ENCODE assay signal across 14 mouse cellular contexts in genomic region chr6:108824816-108825545, GRCm38 (mm10). TPM values are rescaled to one million over a fixed set of nuclear protein-coding genes. Genes with fewer than 3 reads are reported as not detected.
DNase-seq lines count a peak whose midpoint lies in the region; ATAC-seq and TF ChIP-seq lines count a peak whose summit lies in the region.
"Had no signal": no experiment of that assay in that cellular context is flagged by ENCODE, and none has a peak within 500 bp of the region (broad histone marks: within the 10 kb centered on the region; RNA-seq: fewer than 3 reads in every experiment).

No protein-coding gene starts in this region.

- H3K27ac ChIP-seq in lung, embryonic 14.5 days (ENCODE audit: low read depth): no peak overlapping the region
- peak overlapping the region; percentile 66 for H3K27ac ChIP-seq in CH12.LX (ENCODE audit: insufficient read depth, low read depth)
- H3K27ac ChIP-seq in brown adipose tissue, adult 24 weeks (replicated peaks; ENCODE audit: low read depth, low read length): peak overlapping the region; percentile 29; the same call in 1 of the 2 replicates
- H3K27ac ChIP-seq in intestine, embryonic 15.5 days: no peak overlapping the region
- H3K27ac ChIP-seq: limb, embryonic 13.5 days; midbrain, embryonic 10.5 days had no signal

- no peak for TF ChIP-seq RAD21 in CH12.LX (IDR thresholded peaks at IDR 0.05; ENCODE audit: low read depth, low read length)

- no peak; the same call in 1 of the 2 replicates for TF ChIP-seq EP300 in CH12.LX (IDR thresholded peaks at IDR 0.05; ENCODE audit: low read length)

- peak; percentile 13 for DNase-seq in lung, embryonic 14.5 days
- DNase-seq in lung, adult 2 months: no peak
- DNase-seq in CH12.LX (ENCODE audit: extremely low read depth): no peak
- no peak for DNase-seq in cerebellum, postnatal 25 days
- DNase-seq: adrenal gland, postnatal 14 days; cerebellum, adult 11 months; kidney, postnatal 25 days; thymus, postnatal 14 days had no signal

- no peak overlapping the region for H3K4me2 ChIP-seq in lung, embryonic 14.5 days
- peak overlapping the region; percentile 50; the same call in 1 of the 2 replicates for H3K4me2 ChIP-seq in CH12.LX (ENCODE audit: insufficient read depth, low read depth, poor library complexity, severe bottlenecking)
- no peak overlapping the region for H3K4me2 ChIP-seq in intestine, embryonic 15.5 days (replicated peaks)
- H3K4me2 ChIP-seq: limb, embryonic 13.5 days had no signal

- no peak for TF ChIP-seq POLR2A in lung, adult 2 months (IDR thresholded peaks at IDR 0.05; ENCODE audit: borderline replicate concordance, extremely low read depth, low read depth, low read length)
- TF ChIP-seq POLR2A in CH12.LX (IDR thresholded peaks at IDR 0.05; ENCODE audit: low read depth, low read length): no peak

- no peak for TF ChIP-seq CTCF in lung, embryonic 14.5 days (IDR thresholded peaks at IDR 0.05; ENCODE audit: low read depth)
- no peak for TF ChIP-seq CTCF in lung, adult 2 months (IDR thresholded peaks at IDR 0.05; ENCODE audit: insufficient read depth, low read length)
- no peak for TF ChIP-seq CTCF in CH12.LX (conservative IDR thresholded peaks at IDR 0.05 in 1 of 2, IDR thresholded peaks at IDR 0.05 in 1 of 2; ENCODE audit: low read depth in 2 of 2, low read length in 2 of 2)

- H3K9me3 ChIP-seq in lung, embryonic 14.5 days (ENCODE audit: low read depth, low read length): no peaks in the 10 kb centered on the region
- H3K9me3 ChIP-seq in CH12.LX (replicated peaks; ENCODE audit: low read length): no peaks in the 10 kb centered on the region
- H3K9me3 ChIP-seq in intestine, embryonic 15.5 days: no peaks in the 10 kb centered on the region
- H3K9me3 ChIP-seq: limb, embryonic 13.5 days; midbrain, embryonic 10.5 days had no signal

- no peaks in the 10 kb centered on the region for H3K27me3 ChIP-seq in lung, embryonic 14.5 days (ENCODE audit: insufficient read depth, low read length)
- H3K27me3 ChIP-seq in CH12.LX (replicated peaks): no peaks in the 10 kb centered on the region
- H3K27me3 ChIP-seq in intestine, embryonic 15.5 days (replicated peaks): no peaks in the 10 kb centered on the region
- H3K27me3 ChIP-seq: limb, embryonic 13.5 days had no signal

- H3K4me3 ChIP-seq in lung, embryonic 14.5 days (ENCODE audit: low read depth, low read length): no peak overlapping the region
- H3K4me3 ChIP-seq in lung, adult 2 months (replicated peaks; ENCODE audit: extremely low read depth, low read depth, low read length): no peak overlapping the region
- no peak overlapping the region for H3K4me3 ChIP-seq in CH12.LX (replicated peaks in 1 of 3; ENCODE audit: low read depth in 2 of 3, low read length in 2 of 3, poor library complexity in 1 of 3)
- no peak overlapping the region for H3K4me3 ChIP-seq in brown adipose tissue, adult 24 weeks (ENCODE audit: insufficient read depth, low read depth, low read length)
- no peak overlapping the region for H3K4me3 ChIP-seq in intestine, embryonic 15.5 days (replicated peaks)
- H3K4me3 ChIP-seq: limb, embryonic 13.5 days; midbrain, embryonic 10.5 days had no signal

- H3K79me2 ChIP-seq in CH12.LX (replicated peaks; ENCODE audit: control insufficient read depth, extremely low read depth, insufficient read depth, poor library complexity, severe bottlenecking): peaks cover 15% of the 10 kb centered on the region

- peaks cover 36% of the 10 kb centered on the region for H3K36me3 ChIP-seq in lung, embryonic 14.5 days (ENCODE audit: insufficient read depth)
- peaks cover 35 to 45% of the 10 kb centered on the region in 2 experiments for H3K36me3 ChIP-seq in CH12.LX (replicated peaks in 1 of 2; ENCODE audit: control insufficient read depth in 1 of 2, insufficient read depth in 1 of 2, low read length in 1 of 2)
- no peaks in the 10 kb centered on the region; the same call in 1 of the 2 replicates for H3K36me3 ChIP-seq in intestine, embryonic 15.5 days

- in situ Hi-C loops in CH12.LX (cut with MboI; ENCODE audit: low pct_ligation_motif_present, low pct_unique_long_range_greater_than_20kb, low sequenced_read_pairs): no loop called here

- peaks cover 4% of the 10 kb centered on the region; the same call in 1 of the 2 replicates for H3K4me1 ChIP-seq in lung, embryonic 14.5 days (ENCODE audit: insufficient read depth)
- H3K4me1 ChIP-seq in lung, adult 2 months (ENCODE audit: control insufficient read depth, insufficient read depth, low read length): peaks cover 11% of the 10 kb centered on the region
- H3K4me1 ChIP-seq in CH12.LX (ENCODE audit: control insufficient read depth in 1 of 2, insufficient read depth in 2 of 2): peaks cover 2 to 33% of the 10 kb centered on the region in 2 experiments; a peak in 3 of 4 replicates
- no peaks in the 10 kb centered on the region for H3K4me1 ChIP-seq in brown adipose tissue, adult 24 weeks (ENCODE audit: control insufficient read depth, insufficient read depth, insufficient read length, low read length)
- H3K4me1 ChIP-seq in intestine, embryonic 15.5 days (replicated peaks): peaks cover 6% of the 10 kb centered on the region

- dilution Hi-C loops in CH12.LX (cut with MboI; ENCODE audit: extremely low pct_ligation_motif_present, extremely low pct_unique_long_range_greater_than_20kb, low sequenced_read_pairs): no loop called here

- 59% methylated on average over 7 of the region's 7 CpGs for WGBS in lung, embryonic 14.5 days
- 20% methylated on average over 7 of the region's 7 CpGs for WGBS in lung, adult 2 months
- WGBS in intestine, embryonic 15.5 days: 77% methylated on average over 7 of the region's 7 CpGs

- no peak for ATAC-seq in lung, embryonic 14.5 days (ENCODE audit: insufficient read depth)
- ATAC-seq in megakaryocyte progenitor cell, adult 5-6 weeks (replicated peaks; ENCODE audit: poor library complexity): peak; percentile 32
- ATAC-seq in intestine, embryonic 15.5 days: no peak
- ATAC-seq: intestine, embryonic 16.5 days had no signal

- no peak overlapping the region for H3K9ac ChIP-seq in lung, embryonic 14.5 days
- no peak overlapping the region for H3K9ac ChIP-seq in CH12.LX (ENCODE audit: insufficient read depth, low read depth)
- no peak overlapping the region for H3K9ac ChIP-seq in intestine, embryonic 15.5 days
- H3K9ac ChIP-seq: limb, embryonic 13.5 days had no signal

TF ChIP-seq in CH12.LX, 34 proteins besides CTCF, POLR2A, EP300 and RAD21:
- TF ChIP-seq KAT2A (IDR thresholded peaks at IDR 0.05; ENCODE audit: insufficient replicate concordance, low read length): no peak
- TF ChIP-seq ZMIZ1 (IDR thresholded peaks at IDR 0.05; ENCODE audit: low read depth, low read length): no peak
- no peak for TF ChIP-seq ZNF384 (IDR thresholded peaks at IDR 0.05; ENCODE audit: low read depth, low read length)
- peak; percentile 32; the same call in 1 of the 2 replicates for TF ChIP-seq TCF12 (IDR thresholded peaks at IDR 0.05; ENCODE audit: low read depth, low read length)
- 0 out of 2 replicates have a peak, but pooled peaks have one; percentile 19 for TF ChIP-seq POLR2AphosphoS2 (IDR thresholded peaks at IDR 0.05; ENCODE audit: low read depth, low read length)
- no peak for TF ChIP-seq NELFE (IDR thresholded peaks at IDR 0.05; ENCODE audit: low read depth, low read length)
- peak; percentile 77 for TF ChIP-seq BHLHE40 (IDR thresholded peaks at IDR 0.05; ENCODE audit: low read depth, low read length)
- no peak for TF ChIP-seq ZKSCAN1 (IDR thresholded peaks at IDR 0.05; ENCODE audit: borderline replicate concordance, low read depth, low read length)
- no peak for TF ChIP-seq JUN (IDR thresholded peaks at IDR 0.05; ENCODE audit: insufficient read depth, low read depth, low read length)
- peak; percentile 65 for TF ChIP-seq ETS1 (conservative IDR thresholded peaks at IDR 0.05; ENCODE audit: low read depth, low read length)
- TF ChIP-seq MEF2A (IDR thresholded peaks at IDR 0.05; ENCODE audit: borderline replicate concordance, low read depth, low read length): 0 out of 2 replicates have a peak, but pooled peaks have one; percentile 42

RNA-seq across cellular contexts. Expression of gene Edem1, which starts 3.5 kb away (rescaled TPM):
- 36.4 and 41.5 TPM in 2 replicates for polyA plus RNA-seq in lung, embryonic 14.5 days (2014; fragmentation: Nextera tagmentation; extraction: Ambion mirVana)
- 18.4 and 18.5 TPM in 2 replicates for polyA plus RNA-seq in lung, adult 2 months (2012; rRNA removed)
- total RNA-seq in CH12.LX (2012; rRNA removed): 70.9 and 100 TPM in 2 replicates
- total RNA-seq in CH12.LX (2014; rRNA removed): 186 and 216 TPM in 2 replicates
- 157 and 163 TPM in 2 replicates for polyA plus RNA-seq in CH12.LX (2012; ENCODE audit: insufficient read length, low read depth)
- polyA plus RNA-seq in brown adipose tissue, adult 24 weeks (2012; ENCODE audit: insufficient read depth, insufficient read length, missing spikeins): 25.6 and 41.9 TPM in 2 replicates
- 91.7 and 103 TPM in 2 replicates for total RNA-seq in megakaryocyte progenitor cell, adult 5-6 weeks (2015)
- total RNA-seq in megakaryocyte progenitor cell, adult 5-6 weeks (2017): 55.6 and 63.2 TPM in 2 replicates
- polyA plus RNA-seq in intestine, embryonic 15.5 days (2015; fragmentation: Nextera tagmentation; extraction: Ambion mirVana): 44.7 and 53.2 TPM in 2 replicates

RNA-seq across cellular contexts. Expression of gene Arl8b, which starts 42.1 kb away (rescaled TPM):
- polyA plus RNA-seq in lung, embryonic 14.5 days (2014; fragmentation: Nextera tagmentation; extraction: Ambion mirVana): 77.9 and 79.6 TPM in 2 replicates
- 14.5 and 19.4 TPM in 2 replicates for polyA plus RNA-seq in lung, adult 2 months (2012; rRNA removed)
- total RNA-seq in CH12.LX (2012; rRNA removed) (47.8 and 63.3 TPM in 2 replicates), CH12.LX (2014; rRNA removed) (170 and 197 TPM in 2 replicates)
- 125 and 141 TPM in 2 replicates for polyA plus RNA-seq in CH12.LX (2012; ENCODE audit: insufficient read length, low read depth)
- 66.3 and 96.4 TPM in 2 replicates for polyA plus RNA-seq in brown adipose tissue, adult 24 weeks (2012; ENCODE audit: insufficient read depth, insufficient read length, missing spikeins)
- 224 and 271 TPM in 2 replicates for total RNA-seq in megakaryocyte progenitor cell, adult 5-6 weeks (2015)
- 71.1 and 83.9 TPM in 2 replicates for total RNA-seq in megakaryocyte progenitor cell, adult 5-6 weeks (2017)
- polyA plus RNA-seq in intestine, embryonic 15.5 days (2015; fragmentation: Nextera tagmentation; extraction: Ambion mirVana): 84.5 and 98.8 TPM in 2 replicates

Comparison
In these comparisons a context has a peak if more than half of its experiments do, and no peak if none do; other contexts are left out.
1. H3K27ac ChIP-seq: peak in CH12.LX (single experiment) and brown adipose tissue, adult 24 weeks (single experiment); none in lung, embryonic 14.5 days (single experiment) and intestine, embryonic 15.5 days (single experiment).